Mouse (Mus musculus) gastrocnemius, postnatal 14 days (tissue): Measurements from ENCODE around the gene Mcrip1. TPM values are rescaled to one million over a fixed set of nuclear protein-coding genes. Genes with fewer than 3 reads are reported as not detected.
"Not testable (repeated sequence)": the region's sequence is repeated elsewhere in the genome, so short reads cannot be mapped to it uniquely, and the experiment has no call there.

Experiments used
- DNase-seq: peaks from one replicate; pipeline ENCODE4 v3.0.0; 2021; ENCODE audit warnings: mixed read lengths
- intact Hi-C: fragments of 180-260 bp; cut with DNase I; formaldehyde crosslinking; loops from one replicate; pipeline ENCODE4 v1.15.1; 2025; ENCODE audit warnings: low total_unique reads
- long read RNA-seq, 2 experiments: library from polyadenylated mRNA; stranded (forward); transcript quantifications; one replicate each; pipeline ENCODE4 v2.0.0; 2021
- total RNA-seq, 2 experiments: library from RNA; stranded (reverse); gene quantifications; 2 replicates each; pipeline ENCODE4 v1.2.3; 2021

Mcrip1 gene
- total RNA-seq, result 10 to 100 TPM; 31.1 to 33.3 TPM
- long read RNA-seq, experiment 1, transcript Mcrip1-201 (5 exons, 1,205 nt), result major isoform, 60 of 67 reads
- long read RNA-seq, experiment 1, partial matches to known transcripts, result 3 of 67 reads
- long read RNA-seq, experiment 1, other reads (novel, unspliced or antisense), result 0 of 67 reads
- long read RNA-seq, experiment 2, transcript Mcrip1-201 (5 exons, 1,205 nt), result major isoform, 64 of 106 reads
- long read RNA-seq, experiment 2, partial matches to known transcripts, result 19 of 106 reads
- long read RNA-seq, experiment 2, other reads (novel, unspliced or antisense), result 23 of 106 reads

- intact Hi-C loops, result no loop called here
- peak; percentile 96 for DNase-seq
Measured at GRCm38 (mm10) chr11:120549168-120549945, at the start of gene Mcrip1. TSS of gene Mcrip1 (minus strand) at chr11:120549727.

- intact Hi-C loops, result no loop called here
- no peak for DNase-seq
Measured at GRCm38 (mm10) chr11:120598990-120599549, 49.5 kb upstream of the Mcrip1 start.

GRCm38 (mm10) chr11:120598283-120598989 is 48.9 kb upstream of the Mcrip1 start, which contains the start of the genes Alyref and Anapc11:
TSS of gene Alyref (minus strand) at chr11:120598365.
TSS of gene Anapc11 (plus strand) at chr11:120598421.
- DNase-seq, result peak; percentile 94
- intact Hi-C loops, result no loop called here

- DNase-seq, result no peak
- intact Hi-C loops, result no loop called here
Measured at GRCm38 (mm10) chr11:120597240-120598235, 48.0 kb upstream of the Mcrip1 start.

- no peak for DNase-seq
- intact Hi-C loops, result no loop called here
Measured at GRCm38 (mm10) chr11:120588531-120588930, 39.0 kb upstream of the Mcrip1 start.

GRCm38 (mm10) chr11:120583937-120584336 is 34.4 kb upstream of the Mcrip1 start:
- intact Hi-C loops, result no loop called here

GRCm38 (mm10) chr11:120582982-120583293 is 33.4 kb upstream of the Mcrip1 start:
- not testable (repeated sequence) for DNase-seq

More at GRCm38 (mm10) chr11:120583937-120584336, 34.4 kb upstream of the Mcrip1 start:
- no peak for DNase-seq

GRCm38 (mm10) chr11:120582268-120582981 is 32.9 kb upstream of the Mcrip1 start:
- DNase-seq, result no peak
- intact Hi-C loops, result no loop called here

More at GRCm38 (mm10) chr11:120582982-120583293, 33.4 kb upstream of the Mcrip1 start:
- intact Hi-C loops, result not testable (repeated sequence)

- intact Hi-C loops, result no loop called here
- peak; percentile 91 for DNase-seq
Measured at GRCm38 (mm10) chr11:120581490-120582267, 32.2 kb upstream of the Mcrip1 start, which contains the start of gene Arhgdia. TSS of gene Arhgdia (minus strand) at chr11:120581624.

GRCm38 (mm10) chr11:120580871-120581331 is 31.4 kb upstream of the Mcrip1 start:
- intact Hi-C loops, result no loop called here
- DNase-seq, result peak; percentile 47

GRCm38 (mm10) chr11:120580190-120580589 is 30.7 kb upstream of the Mcrip1 start:
- intact Hi-C loops, result no loop called here
- no peak for DNase-seq

GRCm38 (mm10) chr11:120579316-120580107 is 30.0 kb upstream of the Mcrip1 start:
- intact Hi-C loops, result no loop called here
- DNase-seq, result peak; percentile 70

- intact Hi-C loops, result no loop called here
Measured at GRCm38 (mm10) chr11:120578694-120579243, 29.2 kb upstream of the Mcrip1 start.

GRCm38 (mm10) chr11:120578024-120578693 is 28.6 kb upstream of the Mcrip1 start:
- DNase-seq, result peak; percentile 17
- intact Hi-C loops, result no loop called here

More at GRCm38 (mm10) chr11:120578694-120579243, 29.2 kb upstream of the Mcrip1 start:
- DNase-seq, result no peak
